Mouse (Mus musculus): ENCODE data around the gene Prr7. TPM values are rescaled to one million over a fixed set of nuclear protein-coding genes. Genes with fewer than 3 reads are reported as not detected.

Prr7 gene
- polyA plus RNA-seq, 1 experiment from 2014 or later, result 1.6 TPM

DNA sequence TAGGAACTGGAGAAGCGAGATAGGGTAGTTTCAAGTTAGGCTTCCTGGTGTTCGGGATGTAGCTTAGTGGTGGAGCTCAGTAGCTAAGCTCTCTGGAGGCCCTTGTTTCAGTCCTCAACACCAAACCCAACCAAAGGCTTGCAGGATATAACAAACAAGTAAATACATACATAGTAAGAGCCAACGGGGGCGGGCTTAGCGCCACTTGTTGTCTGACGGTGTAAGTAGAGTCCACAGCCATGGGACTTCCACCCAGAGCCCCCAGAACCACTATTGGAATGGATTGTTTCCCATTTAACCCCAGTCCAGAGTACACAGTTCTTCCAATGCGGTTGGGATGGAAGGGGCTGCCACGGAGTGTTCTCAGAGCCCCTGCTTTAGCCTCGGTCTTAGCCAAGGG lies 49.8 kb downstream of the Prr7 start:
- 33% methylated on average over 9 of the region's 9 CpGs for WGBS
- H3K27me3 ChIP-seq, result peaks cover 3% of the 10 kb centered on the region; the same call in 1 of the 2 replicates
- H3K9ac ChIP-seq, result peak overlapping the region; percentile 91
- H3K4me1 ChIP-seq, result peaks cover 30% of the 10 kb centered on the region
- H3K36me3 ChIP-seq (ENCODE audit: poor library complexity, severe bottlenecking), result peaks cover 5% of the 10 kb centered on the region; the same call in 1 of the 2 replicates
- H3K4me2 ChIP-seq, result peak overlapping the region; percentile 91
- H3K27ac ChIP-seq, result no peak overlapping the region
- peak; percentile 0; the same call in 1 of the 2 replicates for ATAC-seq
- no peaks in the 10 kb centered on the region for H3K9me3 ChIP-seq (replicated peaks)
- H3K4me3 ChIP-seq, result peak overlapping the region; percentile 80

DNA sequence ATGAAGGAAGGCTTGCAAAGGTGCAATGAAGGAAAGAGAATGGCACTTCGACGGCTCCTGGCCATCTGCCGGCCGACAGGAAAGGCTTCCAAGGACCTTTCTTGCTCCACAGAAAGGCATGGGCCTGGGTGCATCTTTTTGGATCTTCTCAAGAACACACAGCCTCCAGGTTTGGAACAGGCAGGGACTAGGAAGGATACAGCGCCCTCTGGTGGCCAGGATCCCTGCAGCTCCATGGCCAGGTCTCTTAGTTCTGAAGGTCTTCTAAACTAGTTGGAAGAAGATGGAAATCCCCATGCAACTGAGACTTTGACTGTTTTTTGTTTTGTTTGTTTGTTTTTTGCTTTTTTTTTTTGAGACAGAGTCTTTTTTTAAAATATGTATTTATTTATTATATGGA lies 52.9 kb downstream of the Prr7 start:
- no peak for ATAC-seq

GRCm38 (mm10) chr13:55519606-55520005 lies 55.5 kb downstream of the Prr7 start:
- no peak for ATAC-seq
- no peaks in the 10 kb centered on the region for H3K4me1 ChIP-seq
- H3K27ac ChIP-seq, result no peak overlapping the region
- peaks cover 3% of the 10 kb centered on the region; the same call in 1 of the 2 replicates for H3K27me3 ChIP-seq
- no peak overlapping the region for H3K4me3 ChIP-seq
- H3K36me3 ChIP-seq (ENCODE audit: poor library complexity, severe bottlenecking), result no peaks in the 10 kb centered on the region
- H3K9me3 ChIP-seq (replicated peaks), result no peaks in the 10 kb centered on the region
- WGBS, result 83% methylated on average over 4 of the region's 4 CpGs
- H3K4me2 ChIP-seq, result no peak overlapping the region
- no peak overlapping the region for H3K9ac ChIP-seq

More for the DNA sequence above, 52.9 kb downstream of the Prr7 start:
- peaks cover 3% of the 10 kb centered on the region; the same call in 1 of the 2 replicates for H3K27me3 ChIP-seq
- H3K27ac ChIP-seq, result no peak overlapping the region
- H3K4me2 ChIP-seq, result no peak overlapping the region
- H3K4me3 ChIP-seq, result no peak overlapping the region
- 1% methylated on average over 5 of the region's 5 CpGs for WGBS
- H3K9me3 ChIP-seq (replicated peaks), result no peaks in the 10 kb centered on the region
- H3K9ac ChIP-seq, result no peak overlapping the region
- H3K36me3 ChIP-seq (ENCODE audit: poor library complexity, severe bottlenecking), result no peaks in the 10 kb centered on the region
- peaks cover 9% of the 10 kb centered on the region for H3K4me1 ChIP-seq

- WGBS, result 60% methylated on average over 8 of the region's 8 CpGs
- H3K9ac ChIP-seq, result no peak overlapping the region
- H3K4me3 ChIP-seq, result no peak overlapping the region
Observed at GRCm38 (mm10) chr13:55522730-55523129, 58.7 kb downstream of the Prr7 start.

More at GRCm38 (mm10) chr13:55522730-55523129, 58.7 kb downstream of the Prr7 start:
- Histone ChIP-seq H3K4me1 (no peaks in the 10 kb centered on the region), H3K9me3 (replicated peaks) (no peaks in the 10 kb centered on the region), H3K27me3 (no peaks in the 10 kb centered on the region), H3K36me3 (ENCODE audit: poor library complexity, severe bottlenecking) (0 out of 2 replicates have a peak, but pooled peaks cover 8% of the 10 kb centered on the region), H3K27ac (no peak overlapping the region), H3K4me2 (no peak overlapping the region)
- ATAC-seq, result no peak

Small RNAs within 50 kb of the gene (microRNA-seq; reads per million reads assigned to microRNA genes)
- gene Mir6943 (0.80 reads per million), gene Mir6944 (80.8 reads per million, percentile 48 among the genes with 10 or more reads in this experiment), gene Mir6945 (1.6 reads per million)

Other genes with a start within 250 kb of the Prr7 start
- gene Prelid1, start 143.8 kb upstream of the Prr7 start, polyA plus RNA-seq (2015; fragmentation: Nextera tagmentation; extraction: Ambion mirVana), result 309 and 331 TPM in 2 replicates
- 102 and 105 TPM in 2 replicates for gene Rab24, start 142.3 kb upstream of the Prr7 start, polyA plus RNA-seq (2015; fragmentation: Nextera tagmentation; extraction: Ambion mirVana)
- 42.8 and 44.6 TPM in 2 replicates for gene Mxd3, start 134.4 kb upstream of the Prr7 start, polyA plus RNA-seq (2015; fragmentation: Nextera tagmentation; extraction: Ambion mirVana)
- 57.9 and 60.5 TPM in 2 replicates for gene Lman2, start 101.5 kb upstream of the Prr7 start, polyA plus RNA-seq (2015; fragmentation: Nextera tagmentation; extraction: Ambion mirVana)
- 0.30 and 0.40 TPM in 2 replicates for gene Rgs14, start 94.5 kb upstream of the Prr7 start, polyA plus RNA-seq (2015; fragmentation: Nextera tagmentation; extraction: Ambion mirVana)
- not detected in 2 replicates for gene Slc34a1, start 66.1 kb upstream of the Prr7 start, polyA plus RNA-seq (2015; fragmentation: Nextera tagmentation; extraction: Ambion mirVana)
- 0.60 TPM in 1 of 2 replicates, not detected in the other for gene Pfn3, start 49.0 kb upstream of the Prr7 start, polyA plus RNA-seq (2015; fragmentation: Nextera tagmentation; extraction: Ambion mirVana)
- gene F12, start 37.5 kb upstream of the Prr7 start, polyA plus RNA-seq (2015; fragmentation: Nextera tagmentation; extraction: Ambion mirVana), result not detected in 2 replicates
- gene Grk6, start 19.2 kb upstream of the Prr7 start, polyA plus RNA-seq (2015; fragmentation: Nextera tagmentation; extraction: Ambion mirVana), result 24.9 and 26.9 TPM in 2 replicates
- gene Dbn1, start 23.8 kb downstream of the Prr7 start, polyA plus RNA-seq (2015; fragmentation: Nextera tagmentation; extraction: Ambion mirVana), result 639 and 641 TPM in 2 replicates
- gene Pdlim7, start 49.4 kb downstream of the Prr7 start, polyA plus RNA-seq (2015; fragmentation: Nextera tagmentation; extraction: Ambion mirVana), result 152 and 157 TPM in 2 replicates
- gene Dok3, start 65.0 kb downstream of the Prr7 start, polyA plus RNA-seq (2015; fragmentation: Nextera tagmentation; extraction: Ambion mirVana), result 2.1 and 3.7 TPM in 2 replicates
- 67.3 and 72.1 TPM in 2 replicates for gene Ddx41, start 72.4 kb downstream of the Prr7 start, polyA plus RNA-seq (2015; fragmentation: Nextera tagmentation; extraction: Ambion mirVana)
- gene Fam193b, start 106.9 kb downstream of the Prr7 start, polyA plus RNA-seq (2015; fragmentation: Nextera tagmentation; extraction: Ambion mirVana), result 58.1 and 58.7 TPM in 2 replicates
- gene Tmed9, start 109.5 kb downstream of the Prr7 start, polyA plus RNA-seq (2015; fragmentation: Nextera tagmentation; extraction: Ambion mirVana), result 101 and 120 TPM in 2 replicates
- gene B4galt7, start 135.6 kb downstream of the Prr7 start, polyA plus RNA-seq (2015; fragmentation: Nextera tagmentation; extraction: Ambion mirVana), result 34.7 and 35.8 TPM in 2 replicates
- gene Caml, start 158.7 kb downstream of the Prr7 start, polyA plus RNA-seq (2015; fragmentation: Nextera tagmentation; extraction: Ambion mirVana), result 88.0 and 88.7 TPM in 2 replicates
- gene Ddx46, start 170.8 kb downstream of the Prr7 start, polyA plus RNA-seq (2015; fragmentation: Nextera tagmentation; extraction: Ambion mirVana), result 36.6 and 38.6 TPM in 2 replicates
- 58.4 and 60.6 TPM in 2 replicates for gene B230219D22Rik, start 228.9 kb downstream of the Prr7 start, polyA plus RNA-seq (2015; fragmentation: Nextera tagmentation; extraction: Ambion mirVana)

Measured in forebrain, embryonic 13.5 days (tissue).